Mouse (Mus musculus) liver, adult 10 weeks (tissue): ENCODE results near the gene Tfr2. TPM values are rescaled to one million over a fixed set of nuclear protein-coding genes. Genes with fewer than 3 reads are reported as not detected.

Experiments used
- polyA plus RNA-seq: library from polyadenylated mRNA; stranded (reverse); fragments of 350-450 nt; fragmentation: Illumina TruSeq; extraction: RNeasy Lipid Tissue Mini Kit (QIAGEN cat#74804); gene quantifications from one replicate; pipeline ENCODE4 v1.2.3, GENCODE M21; 2014; ENCODE audit warnings: low read depth, low replicate concordance

Tfr2 gene
- polyA plus RNA-seq: 32.0 TPM

DNA sequence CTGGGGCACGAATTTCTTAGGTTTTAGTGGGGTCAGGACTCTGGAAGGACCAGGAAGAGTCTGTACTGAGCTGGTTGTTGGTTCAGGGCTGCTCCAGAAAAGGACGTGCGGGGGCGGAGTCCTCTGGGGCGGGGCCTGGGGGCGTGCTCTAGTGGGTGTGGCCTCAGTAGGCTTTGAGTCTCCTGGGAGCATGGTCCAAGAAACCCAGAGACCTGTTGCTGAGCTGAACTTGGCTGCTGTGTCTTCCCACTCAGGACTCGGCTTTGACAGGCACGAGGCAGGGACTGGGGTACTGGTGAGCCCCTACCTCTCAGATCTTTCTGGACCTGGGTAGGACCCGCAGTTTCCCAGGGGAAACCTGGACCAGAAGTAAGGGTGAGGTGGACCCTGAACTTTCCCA, at the start of gene Tfr2:
Gene Tfr2 (plus strand): TSS at position 176 of the 400 bp plus-strand sequence.

DNA sequence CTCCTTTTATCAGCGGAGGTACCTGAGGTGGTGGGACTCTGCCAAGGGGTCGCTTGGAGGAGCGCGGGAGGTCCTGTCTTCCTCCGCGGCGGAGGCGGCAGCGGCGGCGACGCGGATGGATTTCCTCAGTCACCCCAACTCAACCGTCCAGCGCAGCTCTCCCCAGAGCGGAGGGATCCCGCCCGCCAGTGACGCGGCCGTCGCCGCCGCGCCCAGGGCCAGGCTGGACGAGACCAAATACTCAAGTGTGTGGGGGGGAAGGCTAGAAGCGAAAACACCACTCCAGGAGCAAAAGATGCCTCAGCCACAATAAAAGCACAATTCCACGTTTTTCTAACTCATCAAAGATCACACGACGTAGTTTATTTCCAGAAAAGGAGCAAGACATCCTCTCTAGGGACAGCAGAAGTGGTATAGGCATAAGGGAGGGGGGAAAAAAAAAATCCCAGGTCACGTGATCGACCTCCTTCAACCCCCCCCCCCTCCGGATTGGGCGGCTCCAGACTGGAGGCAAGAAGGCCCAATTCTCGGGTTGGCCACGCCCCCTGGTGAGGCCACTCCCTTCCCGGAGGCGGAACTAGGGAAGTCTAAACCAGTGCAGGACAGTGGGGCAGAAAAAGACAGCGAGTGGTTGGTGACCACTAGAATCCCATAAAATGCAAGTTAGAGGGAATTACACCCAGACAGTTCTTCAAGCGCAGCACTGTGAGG, 36.4 kb upstream of the Tfr2 start, which contains the start of the genes Epo and Gnb2:
Gene Epo (minus strand): TSS at position 126 of the 711 bp plus-strand sequence.
Gene Gnb2 (minus strand): TSS at position 394 of the 711 bp plus-strand sequence.

DNA sequence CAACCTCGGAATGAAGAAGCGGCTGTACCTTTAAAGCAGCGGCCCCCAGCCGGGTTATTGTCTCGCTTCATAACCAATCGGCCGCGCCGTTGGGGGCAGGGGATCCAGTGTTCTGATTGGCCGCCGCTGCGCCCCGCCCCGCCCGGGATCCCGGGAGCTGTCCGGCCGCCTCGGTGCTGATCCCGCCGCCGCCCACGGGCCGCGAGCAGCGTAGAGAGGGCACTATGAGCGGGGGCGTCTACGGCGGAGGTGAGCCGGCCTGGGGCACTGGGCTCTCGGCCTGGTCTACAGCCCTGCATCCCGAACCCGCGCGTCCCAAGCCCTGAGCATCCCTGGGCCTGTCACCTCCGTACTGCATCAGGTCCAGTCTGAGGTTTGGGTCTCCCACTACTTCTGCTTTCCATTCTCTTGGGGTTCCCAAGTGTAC, 16.2 kb upstream of the Tfr2 start, which contains the start of gene Actl6b:
Gene Actl6b (plus strand): TSS at position 107 of the 427 bp plus-strand sequence.

DNA sequence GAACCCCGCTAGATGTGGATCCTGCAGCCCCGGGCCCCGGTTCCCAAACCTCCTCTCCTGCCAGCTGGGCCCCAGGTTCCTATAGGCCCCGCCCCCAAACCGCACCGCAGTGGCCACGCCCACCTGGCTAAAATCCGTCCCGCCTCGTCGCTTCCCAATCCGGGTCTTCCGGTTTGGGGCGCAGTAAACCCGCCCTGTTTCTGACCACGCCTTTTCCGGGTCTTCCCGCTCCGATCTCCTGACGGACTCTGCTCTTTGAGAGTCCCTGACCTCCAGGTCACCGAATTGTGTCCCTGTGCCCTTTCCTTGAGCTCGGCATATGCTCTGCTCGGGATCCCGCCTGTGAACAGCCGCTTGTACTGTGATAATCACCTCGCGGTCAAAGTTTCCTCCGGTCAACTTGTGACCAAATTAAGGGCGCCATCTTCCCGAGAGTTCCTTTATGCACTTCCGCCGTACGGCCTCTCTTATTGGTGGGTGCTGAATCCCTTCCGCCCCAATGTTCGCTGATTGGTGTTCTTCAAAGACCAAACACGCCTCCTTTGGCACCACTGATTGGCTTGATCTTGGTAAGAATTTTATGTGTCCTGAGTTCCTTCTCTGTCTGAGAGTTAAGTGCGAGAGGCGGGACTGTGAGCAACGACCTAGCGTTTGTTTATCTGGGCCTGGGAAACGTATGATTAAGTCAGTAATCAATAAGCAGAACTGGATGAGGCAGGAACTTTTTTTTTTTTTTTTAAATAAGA, 31.2 kb downstream of the Tfr2 start, which contains the start of gene Mospd3:
Gene Mospd3 (minus strand): TSS at position 440 of the 746 bp plus-strand sequence.

DNA sequence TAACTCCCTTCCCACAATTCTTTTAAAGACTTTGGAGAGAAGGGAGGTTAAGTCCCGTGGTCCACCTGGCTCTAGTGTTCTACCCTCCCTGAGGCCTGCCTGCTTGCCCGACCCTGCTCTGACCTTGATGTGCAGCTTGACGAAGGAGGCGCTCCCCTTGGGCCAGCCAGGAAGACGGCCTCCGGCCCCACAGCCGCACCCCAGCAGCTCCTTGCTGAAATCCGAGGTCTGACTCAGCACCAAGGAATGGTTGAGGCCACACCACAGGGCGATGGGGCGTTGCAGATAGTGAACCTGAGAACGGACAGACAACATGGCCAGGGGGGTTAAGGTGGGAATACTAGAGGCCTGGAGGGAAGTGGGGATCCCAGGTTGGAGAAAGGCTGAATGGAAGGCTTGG, 43.9 kb downstream of the Tfr2 start, which contains the start of gene Pcolce:
Gene Pcolce (minus strand): TSS at position 235 of the 400 bp plus-strand sequence.

DNA sequence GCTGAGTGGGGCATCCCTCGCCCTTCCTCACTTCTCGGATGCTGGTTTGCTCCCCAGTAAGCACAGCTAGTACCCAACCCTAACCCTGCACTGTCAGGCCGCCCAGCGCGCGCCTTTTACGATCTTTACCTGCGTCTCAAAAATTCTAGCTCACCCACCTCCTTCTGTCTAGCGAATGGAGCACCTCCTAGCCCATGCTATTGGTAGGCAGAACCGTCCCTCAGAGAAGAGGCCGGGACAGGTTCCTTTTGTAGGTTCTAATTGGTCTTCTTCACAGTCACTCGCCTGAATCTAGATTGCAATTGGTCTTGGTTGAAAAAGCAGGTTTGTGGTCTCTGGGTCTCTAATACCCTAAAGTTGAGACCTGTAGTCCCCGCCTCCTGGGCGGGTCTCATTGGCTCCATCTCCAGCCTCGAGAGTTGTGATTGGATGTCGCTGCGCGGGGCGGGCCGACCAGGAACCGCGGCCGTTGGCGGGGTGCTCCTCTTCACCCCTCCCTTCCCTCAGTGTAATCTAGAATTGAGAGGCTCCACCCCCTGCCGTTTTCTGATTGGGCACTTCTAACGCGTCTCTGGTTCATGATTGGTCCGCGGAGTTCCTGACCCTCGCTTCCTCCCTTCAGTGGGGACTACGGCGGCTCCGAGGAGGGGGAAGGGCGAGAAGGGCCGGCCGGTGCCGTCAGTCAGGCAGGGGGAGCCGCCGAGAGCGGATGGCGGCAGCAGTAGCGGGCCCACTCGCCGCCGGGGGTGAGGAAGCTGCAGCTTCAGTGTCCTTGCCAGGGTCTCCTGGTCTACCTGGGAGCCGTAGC, 59.1 kb downstream of the Tfr2 start, which contains the start of the genes Fbxo24, Lrch4 and Gm20605:
Gene Fbxo24 (minus strand): TSS at position 505 of the 808 bp plus-strand sequence.
Gene Lrch4 (plus strand): TSS at position 624 of the 808 bp plus-strand sequence.
Gene Gm20605 (plus strand): TSS at position 678 of the 808 bp plus-strand sequence.

Other genes starting within 250 kb of the Tfr2 start
- 0.21 TPM for gene Slc12a9, start 236.2 kb upstream of the Tfr2 start, polyA plus RNA-seq
- gene Ephb4, start 219.7 kb upstream of the Tfr2 start, polyA plus RNA-seq: 2.0 TPM
- gene Zan, start 92.8 kb upstream of the Tfr2 start, polyA plus RNA-seq: not detected
- not detected for gene Pop7, start 67.3 kb upstream of the Tfr2 start, polyA plus RNA-seq
- 1.5 TPM for gene Gigyf1, start 51.3 kb upstream of the Tfr2 start, polyA plus RNA-seq
- gene Epo, start 36.6 kb upstream of the Tfr2 start, polyA plus RNA-seq: not detected
- 5.5 TPM for gene Gnb2, start 36.3 kb upstream of the Tfr2 start, polyA plus RNA-seq
- not detected for gene Actl6b, start 16.3 kb upstream of the Tfr2 start, polyA plus RNA-seq
- 1.3 TPM for gene Mospd3, start 31.2 kb downstream of the Tfr2 start, polyA plus RNA-seq
- gene Pcolce, start 43.9 kb downstream of the Tfr2 start, polyA plus RNA-seq: 0.64 TPM
- not detected for gene Fbxo24, start 59.2 kb downstream of the Tfr2 start, polyA plus RNA-seq
- 0.40 TPM for gene Lrch4, start 59.3 kb downstream of the Tfr2 start, polyA plus RNA-seq
- not detected for gene Gm20605, start 59.3 kb downstream of the Tfr2 start, polyA plus RNA-seq
- not detected for gene Sap25, start 71.5 kb downstream of the Tfr2 start, polyA plus RNA-seq
- gene Irs3, start 75.9 kb downstream of the Tfr2 start, polyA plus RNA-seq: not detected
- gene Agfg2, start 114.9 kb downstream of the Tfr2 start, polyA plus RNA-seq: 10.3 TPM
- not detected for gene Nyap1, start 171.8 kb downstream of the Tfr2 start, polyA plus RNA-seq
- 0.79 TPM for gene Tsc22d4, start 175.9 kb downstream of the Tfr2 start, polyA plus RNA-seq
- gene Ppp1r35, start 209.0 kb downstream of the Tfr2 start, polyA plus RNA-seq: 2.5 TPM
- 4.4 TPM for gene Mepce, start 217.8 kb downstream of the Tfr2 start, polyA plus RNA-seq
- 8.9 TPM for gene Zcwpw1, start 218.0 kb downstream of the Tfr2 start, polyA plus RNA-seq